Mouse (Mus musculus) lung, adult 18-20 months (tissue): Measurements from ENCODE around the gene Sgcb.
"Not testable (repeated sequence)": the region's sequence is repeated elsewhere in the genome, so short reads cannot be mapped to it uniquely, and the experiment has no call there.

ENCODE experiments used
- DNase-seq, 2 experiments: peaks; one replicate each; pipeline ENCODE4 v3.0.0; 2022; ENCODE audit warnings: mixed read lengths in 2 of 2

The Sgcb gene

DNA sequence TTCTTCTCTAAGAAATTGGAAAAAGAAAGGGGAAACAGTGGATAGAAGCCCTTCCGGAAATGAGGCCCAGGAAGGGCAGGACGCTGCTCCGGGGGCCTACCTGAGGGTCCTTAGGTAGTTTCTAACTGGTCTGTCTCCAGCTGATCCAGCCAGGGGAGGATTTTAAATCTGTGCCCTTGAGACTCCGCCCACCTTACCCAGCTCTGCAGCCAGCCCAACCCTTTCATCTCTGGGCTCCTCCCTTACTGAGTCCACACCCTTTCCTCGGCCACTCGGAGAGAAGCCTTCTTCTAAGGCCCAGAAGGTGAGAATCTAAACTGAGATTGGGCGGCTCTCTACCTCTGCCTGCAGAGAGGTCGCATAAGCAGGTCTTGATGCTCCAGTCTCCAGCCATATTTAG lies 15.3 kb downstream of the Sgcb start, which contains the start of gene Lrrc66:
TSS of gene Lrrc66 (minus strand) at position 236 of the 400 bp plus-strand sequence.
- DNase-seq: no peak

GRCm38 (mm10) chr5:73631001-73631558 lies 16.5 kb downstream of the Sgcb start:
- no peak for DNase-seq

GRCm38 (mm10) chr5:73630141-73630540 lies 17.4 kb downstream of the Sgcb start:
- DNase-seq: no peak

GRCm38 (mm10) chr5:73627991-73628390 lies 19.6 kb downstream of the Sgcb start:
- DNase-seq: no peak

GRCm38 (mm10) chr5:73627559-73627958 lies 20.0 kb downstream of the Sgcb start:
- DNase-seq: no peak

- DNase-seq: no peak
Measured at GRCm38 (mm10) chr5:73626842-73627241, 20.7 kb downstream of the Sgcb start.

DNA sequence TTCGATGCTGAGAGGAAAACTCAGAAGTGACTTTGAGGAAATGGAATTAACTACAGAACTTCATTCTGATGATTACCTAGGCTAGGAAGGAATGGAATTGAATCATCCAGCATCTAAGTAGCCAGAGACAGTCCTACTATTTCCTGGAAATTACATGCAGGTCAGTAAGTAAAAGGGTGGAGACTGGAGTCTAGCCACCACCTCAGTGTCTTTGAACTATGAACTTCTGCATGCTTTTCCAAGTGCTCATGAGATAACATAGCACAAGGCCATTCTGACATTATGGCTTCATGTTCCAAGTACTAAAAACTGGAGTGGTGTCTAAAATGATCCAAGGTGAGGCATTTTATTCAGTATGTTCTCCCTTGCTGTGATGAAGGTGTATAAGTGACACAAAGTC lies 22.1 kb downstream of the Sgcb start:
- no peak for DNase-seq

GRCm38 (mm10) chr5:73618969-73619368 lies 28.6 kb downstream of the Sgcb start:
- DNase-seq: no peak

- DNase-seq: no peak
Measured at GRCm38 (mm10) chr5:73615211-73615610, 32.4 kb downstream of the Sgcb start.

DNA sequence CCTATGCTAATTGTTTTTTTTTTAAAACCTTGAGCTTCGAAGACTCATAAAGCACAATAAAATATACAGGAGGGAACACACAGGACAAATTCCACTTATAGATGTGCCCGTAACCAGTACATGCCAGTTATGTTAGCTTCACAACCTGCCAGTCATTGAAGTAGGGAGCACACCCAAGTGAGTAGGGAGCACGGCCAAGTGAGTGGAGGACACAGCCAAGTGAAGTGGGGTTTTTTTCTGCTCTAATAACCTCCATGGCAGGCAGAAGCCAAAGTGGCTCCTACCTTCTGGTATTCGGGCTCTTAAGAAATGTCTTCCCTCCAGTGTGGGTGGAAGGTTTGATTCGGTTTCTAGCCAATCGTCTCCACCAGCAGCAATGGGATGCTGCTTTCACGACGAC lies 34.3 kb downstream of the Sgcb start:
- DNase-seq: no peak

GRCm38 (mm10) chr5:73611071-73611470 lies 36.5 kb downstream of the Sgcb start:
- DNase-seq: no peak

GRCm38 (mm10) chr5:73604964-73605363 lies 42.6 kb downstream of the Sgcb start:
- no peak for DNase-seq

- DNase-seq: no peak
Measured at GRCm38 (mm10) chr5:73604542-73604941, 43.0 kb downstream of the Sgcb start.

DNA sequence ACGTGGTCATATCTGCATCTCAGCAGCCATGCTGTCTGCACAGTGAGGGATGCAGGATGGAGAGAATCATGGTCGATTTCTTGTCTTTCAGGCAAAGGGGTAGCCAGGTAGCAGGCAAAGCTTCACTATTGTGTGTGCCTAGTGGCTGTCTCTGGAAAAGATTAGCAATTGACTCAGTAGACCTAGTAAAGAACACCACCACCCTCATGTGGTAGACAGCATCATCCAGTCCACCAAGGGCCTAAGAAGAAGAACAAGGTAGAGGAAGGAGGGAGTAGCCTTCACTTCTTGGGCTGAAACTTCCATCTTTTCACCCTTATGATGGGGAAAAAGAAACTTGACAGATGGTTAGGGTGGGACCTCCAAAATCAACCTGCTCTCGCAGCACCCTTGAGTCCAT lies 44.7 kb downstream of the Sgcb start:
- DNase-seq: no peak

DNA sequence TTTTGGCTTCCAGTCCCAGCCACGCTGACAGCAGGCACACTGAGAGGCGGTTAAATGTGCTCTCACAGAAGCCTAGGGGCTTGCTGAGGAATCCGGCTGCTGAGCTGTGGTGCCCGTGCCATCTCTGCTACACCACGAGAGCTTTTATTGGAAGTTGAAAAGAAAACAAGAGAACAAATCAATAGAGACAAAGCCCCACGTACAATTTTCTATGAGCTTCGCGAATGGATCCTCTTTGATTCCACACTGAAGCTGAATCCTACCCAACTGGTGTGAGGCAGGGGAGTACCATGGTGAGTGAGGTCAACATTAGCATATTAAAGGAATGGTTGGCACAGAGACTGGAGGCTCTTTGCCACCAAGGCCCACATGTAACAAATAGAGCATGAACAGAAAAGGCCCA lies 46.2 kb downstream of the Sgcb start:
- DNase-seq: no peak

DNA sequence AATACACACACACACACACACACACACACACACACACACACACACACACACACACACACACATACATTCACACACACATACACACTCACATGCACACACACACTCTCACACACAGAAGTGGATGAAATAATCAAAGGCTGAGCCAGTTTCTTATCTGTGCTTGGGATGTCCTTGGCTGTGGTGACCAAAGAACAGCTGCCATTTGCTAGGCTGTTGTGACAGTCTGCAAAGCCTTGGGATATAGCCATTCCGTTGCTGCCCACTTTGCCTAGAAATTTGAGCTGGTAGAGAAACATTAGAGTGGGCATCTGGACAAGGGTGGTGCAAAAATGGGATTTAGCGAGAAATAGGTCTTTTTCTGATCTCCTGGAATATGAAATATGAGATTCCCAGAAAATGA lies 47.6 kb downstream of the Sgcb start:
- no peak for DNase-seq

DNA sequence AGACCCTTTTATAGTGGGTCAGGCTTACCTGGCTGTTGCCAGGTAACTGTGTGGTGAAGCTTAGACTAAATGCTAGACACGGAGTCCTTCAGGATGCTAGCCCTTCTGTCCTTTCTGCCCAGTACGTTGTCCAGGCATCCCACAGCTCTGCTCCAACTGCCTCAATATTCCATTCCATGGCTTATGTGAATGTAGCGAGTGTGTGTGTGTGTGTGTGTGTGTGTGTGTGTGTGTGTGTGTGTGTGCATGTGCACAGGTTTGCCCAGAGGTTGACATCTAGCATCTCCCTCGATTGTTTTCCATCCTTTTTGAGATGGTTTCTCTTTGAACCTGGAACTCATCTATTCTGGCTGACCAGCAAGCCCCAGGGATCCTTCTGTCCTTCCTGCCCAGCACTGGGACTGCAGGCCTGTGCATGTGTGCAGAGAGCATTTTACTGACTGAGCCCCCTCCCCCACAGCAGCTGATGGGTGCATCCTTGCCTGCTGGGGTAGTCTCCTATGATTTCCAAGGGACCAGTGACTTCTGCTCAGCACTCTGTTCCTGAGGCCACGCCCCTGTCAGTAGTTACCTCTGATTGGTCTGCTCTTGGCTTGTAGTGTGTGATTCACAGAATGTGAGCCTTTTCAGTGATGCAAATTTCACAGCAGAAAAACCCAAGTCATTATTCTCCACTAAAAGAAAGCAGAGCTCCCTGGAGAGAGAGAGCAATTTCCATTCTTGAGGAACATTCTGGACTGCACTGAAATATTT lies 48.5 kb downstream of the Sgcb start:
- no peak for DNase-seq

DNA sequence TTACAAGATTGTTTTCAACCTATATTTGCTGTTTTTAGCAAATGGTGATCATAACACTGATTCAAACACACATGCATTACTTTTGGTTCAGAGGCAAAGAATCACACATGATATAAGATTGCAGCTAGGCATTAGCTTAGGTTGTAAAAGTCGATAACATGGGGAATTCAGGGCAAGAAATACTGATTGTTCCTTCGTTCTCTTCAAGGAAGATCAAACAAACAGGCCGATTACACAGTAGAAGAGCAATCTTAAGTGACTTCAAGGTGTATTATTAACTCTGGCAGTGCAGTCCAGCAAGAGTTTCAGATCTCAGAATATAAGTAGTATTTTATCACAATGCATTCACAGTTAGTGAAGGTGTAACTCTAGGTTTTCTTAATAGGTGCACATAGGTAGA lies 60.5 kb downstream of the Sgcb start:
- no peak for DNase-seq

GRCm38 (mm10) chr5:73586597-73586996 lies 61.0 kb downstream of the Sgcb start:
- no peak for DNase-seq

- no peak for DNase-seq
Measured at GRCm38 (mm10) chr5:73585212-73586115, 62.1 kb downstream of the Sgcb start.

DNA sequence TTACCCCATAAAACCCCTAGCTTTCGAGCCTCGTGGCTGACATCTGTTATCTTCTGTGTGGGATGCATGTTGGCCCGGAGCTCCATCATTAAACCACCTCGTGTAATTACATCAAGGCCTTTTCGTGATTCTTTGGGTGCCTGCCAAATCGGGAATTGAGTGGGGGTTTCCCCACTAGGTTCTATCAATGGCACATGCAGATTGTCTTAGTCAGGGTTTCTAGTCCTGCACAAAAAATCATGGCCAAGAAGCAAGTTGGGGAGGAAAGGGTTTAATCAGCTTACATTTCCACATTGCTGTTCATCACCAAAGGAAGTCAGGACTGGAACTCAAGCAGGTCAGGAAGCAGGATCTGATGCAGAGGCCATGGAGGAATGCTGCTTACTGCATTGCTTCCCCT lies 63.6 kb downstream of the Sgcb start:
- DNase-seq: not testable (repeated sequence)
